Mouse (Mus musculus) left cerebral cortex, postnatal 36 days (tissue): ENCODE measurements around the gene Mink1. TPM values are rescaled to one million over a fixed set of nuclear protein-coding genes. Genes with fewer than 3 reads are reported as not detected.

ENCODE experiments used
- DNase-seq, 2 experiments: peaks; one replicate each; pipeline ENCODE4 v3.0.0; 2021 to 2022; ENCODE audit warnings: low spot score in 2 of 2, mixed read lengths in 1 of 2
- intact Hi-C: fragments of 180-260 bp; cut with DNase I; formaldehyde crosslinking; loops from one replicate; pipeline ENCODE4 v1.15.1; 2025
- total RNA-seq, 2 experiments: library from RNA; stranded (reverse); gene quantifications; 2 replicates each; pipeline ENCODE4 v1.2.3; 2021

Mink1 gene
- total RNA-seq, 2 experiments from 2014 or later = 380 to 465 TPM

- no peak for DNase-seq
- intact Hi-C loops = loop anchor here (2.0 to 10.0 kb wide), 2 partner anchors 105 to 207 kb away; partner anchors contain the start of gene Pelp1
Observed at GRCm38 (mm10) chr11:70621972-70622814, 59.5 kb downstream of the Mink1 start.

- intact Hi-C loops = loop anchor here (2.0 to 10.0 kb wide), 2 partner anchors 106 to 208 kb away; partner anchors contain the start of gene Pelp1
- no peak for DNase-seq
Observed at GRCm38 (mm10) chr11:70623053-70623742, 60.5 kb downstream of the Mink1 start.

GRCm38 (mm10) chr11:70625473-70625872, 62.8 kb downstream of the Mink1 start:
- DNase-seq = no peak
- intact Hi-C loops = loop anchor here (10.0 kb wide), 1 partner anchor 211 kb away; the partner anchor contains the start of gene Pelp1

- intact Hi-C loops = loop anchor here (10.0 kb wide), 1 partner anchor 212 kb away; the partner anchor contains the start of gene Pelp1
- DNase-seq = no peak
Observed at GRCm38 (mm10) chr11:70626877-70627276, 64.2 kb downstream of the Mink1 start.

- intact Hi-C loops = loop anchor here (10.0 kb wide), 1 partner anchor 214 kb away; the partner anchor contains the start of gene Pelp1
- DNase-seq = no peak
Observed at GRCm38 (mm10) chr11:70628431-70628830, 65.8 kb downstream of the Mink1 start.

- no peak for DNase-seq
- intact Hi-C loops = loop anchor here (10.0 kb wide), 1 partner anchor 215 kb away; the partner anchor contains the start of gene Pelp1
Observed at GRCm38 (mm10) chr11:70629557-70629956, 66.9 kb downstream of the Mink1 start.

GRCm38 (mm10) chr11:70630129-70630528, 67.4 kb downstream of the Mink1 start:
- intact Hi-C loops = loop anchor here (5.0 kb wide), 1 partner anchor 127 kb away; no protein-coding TSS in a partner anchor
- DNase-seq = no peak

GRCm38 (mm10) chr11:70635601-70636000, 72.9 kb downstream of the Mink1 start:
- DNase-seq = no peak
- intact Hi-C loops = no loop called here

GRCm38 (mm10) chr11:70637764-70638163, 75.1 kb downstream of the Mink1 start:
- no peak for DNase-seq

GRCm38 (mm10) chr11:70638293-70638692, 75.6 kb downstream of the Mink1 start:
- intact Hi-C loops = no loop called here
- DNase-seq = no peak

More at GRCm38 (mm10) chr11:70637764-70638163, 75.1 kb downstream of the Mink1 start:
- intact Hi-C loops = no loop called here

- intact Hi-C loops = no loop called here
- no peak for DNase-seq
Observed at GRCm38 (mm10) chr11:70638714-70639278, 76.1 kb downstream of the Mink1 start, which contains the start of gene Gp1ba. TSS of gene Gp1ba (plus strand) at chr11:70639122.

GRCm38 (mm10) chr11:70639976-70640375, 77.3 kb downstream of the Mink1 start:
- no peak for DNase-seq
- intact Hi-C loops = no loop called here

GRCm38 (mm10) chr11:70641241-70641640, 78.6 kb downstream of the Mink1 start:
- no peak for DNase-seq
- intact Hi-C loops = no loop called here

GRCm38 (mm10) chr11:70643051-70643450, 80.4 kb downstream of the Mink1 start:
- DNase-seq = no peak
- intact Hi-C loops = no loop called here

- intact Hi-C loops = no loop called here
- no peak for DNase-seq
Observed at GRCm38 (mm10) chr11:70644564-70645103, 82.0 kb downstream of the Mink1 start.

GRCm38 (mm10) chr11:70645461-70646258, 83.0 kb downstream of the Mink1 start:
- no peak for DNase-seq
- intact Hi-C loops = no loop called here

GRCm38 (mm10) chr11:70646259-70646555, 83.5 kb downstream of the Mink1 start:
- no peak for DNase-seq
- intact Hi-C loops = no loop called here

- peak; percentile 94 to 95 for DNase-seq
- intact Hi-C loops = no loop called here
Observed at GRCm38 (mm10) chr11:70646691-70647650, 84.3 kb downstream of the Mink1 start, which contains the start of the genes Rnf167 and Slc25a11. TSS of gene Rnf167 (plus strand) at chr11:70647235. TSS of gene Slc25a11 (minus strand) at chr11:70647479.
